In genomic region chr8:114731260-114732140, GRCm38 (mm10) we compare ENCODE assay signal across 14 mouse cellular contexts.
A peak's percentile ranks its signal among the peaks of the same experiment; 100 is the strongest.
DNase-seq lines count a peak whose midpoint lies in the region; ATAC-seq and TF ChIP-seq lines count a peak whose summit lies in the region.
"Had no signal": no experiment of that assay in that cellular context is flagged by ENCODE, and none has a peak within 500 bp of the region (broad histone marks: within the 10 kb centered on the region; RNA-seq: fewer than 3 reads in every experiment).

No protein-coding gene starts in this region.

- no peak for TF ChIP-seq CTCF in kidney, postnatal 0 days (IDR thresholded peaks at IDR 0.05; ENCODE audit: low read depth)

- peak; percentile 11 for DNase-seq in kidney, adult 18-20 months
- DNase-seq in kidney, adult 11 months: no peak
- DNase-seq in forebrain, embryonic 14.5 days (ENCODE audit: low spot score): peak; percentile 61
- peak; percentile 44 for DNase-seq in kidney, postnatal 0 days (ENCODE audit: low spot score)
- DNase-seq in spleen, postnatal 14 days (ENCODE audit: low spot score in 2 of 2): no peak
- DNase-seq in ovary, postnatal 36 days (ENCODE audit: low spot score): no peak
- no peak for DNase-seq in testis, postnatal 10 days (ENCODE audit: low spot score)
- DNase-seq: heart, adult 18-20 months; thymus, adult 18-20 months had no signal

- 0 out of 2 replicates have a peak, but pooled peaks have one; percentile 32 for ATAC-seq in forebrain, embryonic 14.5 days
- ATAC-seq in kidney, postnatal 0 days (replicated peaks; ENCODE audit: low FRiP score, low read depth): no peak
- no peak for ATAC-seq in neural tube, embryonic 14.5 days (ENCODE audit: low read depth)
- ATAC-seq: CD4-positive, CD25-positive, alpha-beta regulatory T cell, adult 4 months; inflammation-experienced regulatory T-cells, adult 6 months had no signal

- H3K36me3 ChIP-seq in forebrain, embryonic 14.5 days (ENCODE audit: control insufficient read depth, insufficient read depth, low read length): no peaks in the 10 kb centered on the region
- no peaks in the 10 kb centered on the region for H3K36me3 ChIP-seq in kidney, postnatal 0 days (ENCODE audit: insufficient read depth, low read length)
- H3K36me3 ChIP-seq in neural tube, embryonic 14.5 days (ENCODE audit: control insufficient read depth, insufficient read depth, low read length): no peaks in the 10 kb centered on the region
- H3K36me3 ChIP-seq: lung, embryonic 15.5 days had no signal

- peak overlapping the region; percentile 24 for H3K4me2 ChIP-seq in forebrain, embryonic 14.5 days (ENCODE audit: low read length)
- peak overlapping the region; percentile 33; the same call in 1 of the 2 replicates for H3K4me2 ChIP-seq in kidney, postnatal 0 days (ENCODE audit: low read length)
- peak overlapping the region; percentile 20; the same call in 1 of the 2 replicates for H3K4me2 ChIP-seq in neural tube, embryonic 14.5 days (ENCODE audit: low read depth, low read length)
- H3K4me2 ChIP-seq: lung, embryonic 15.5 days had no signal

- no peak overlapping the region for H3K9ac ChIP-seq in forebrain, embryonic 14.5 days (ENCODE audit: low read length)
- no peak overlapping the region for H3K9ac ChIP-seq in kidney, postnatal 0 days (ENCODE audit: low read depth, low read length)
- no peak overlapping the region for H3K9ac ChIP-seq in neural tube, embryonic 14.5 days (replicated peaks; ENCODE audit: low read depth, low read length)
- H3K9ac ChIP-seq: lung, embryonic 15.5 days had no signal

- H3K4me1 ChIP-seq in forebrain, embryonic 14.5 days (ENCODE audit: control insufficient read depth, insufficient read depth, low read length): 0 out of 2 replicates have a peak, but pooled peaks cover 5% of the 10 kb centered on the region
- H3K4me1 ChIP-seq in kidney, postnatal 0 days (replicated peaks; ENCODE audit: insufficient read depth, low read length): no peaks in the 10 kb centered on the region
- peaks cover 18% of the 10 kb centered on the region; the same call in 1 of the 2 replicates for H3K4me1 ChIP-seq in neural tube, embryonic 14.5 days (ENCODE audit: control insufficient read depth, insufficient read depth, low read length)
- H3K4me1 ChIP-seq: lung, embryonic 15.5 days had no signal

- no peak overlapping the region for H3K27ac ChIP-seq in forebrain, embryonic 14.5 days (ENCODE audit: low read depth, low read length)
- H3K27ac ChIP-seq in kidney, postnatal 0 days: no peak overlapping the region
- H3K27ac ChIP-seq in neural tube, embryonic 14.5 days (ENCODE audit: low read depth, low read length): peak overlapping the region; percentile 29; the same call in 1 of the 2 replicates
- H3K27ac ChIP-seq: lung, embryonic 15.5 days had no signal

- H3K4me3 ChIP-seq in forebrain, embryonic 14.5 days (ENCODE audit: low read depth, low read length): no peak overlapping the region
- H3K4me3 ChIP-seq in kidney, postnatal 0 days (replicated peaks; ENCODE audit: low read depth, low read length): no peak overlapping the region
- no peak overlapping the region for H3K4me3 ChIP-seq in neural tube, embryonic 14.5 days (ENCODE audit: low read depth, low read length)
- H3K4me3 ChIP-seq: erythroblast, embryonic 14.5 days; lung, embryonic 15.5 days had no signal

- no peaks in the 10 kb centered on the region for H3K9me3 ChIP-seq in forebrain, embryonic 14.5 days (replicated peaks; ENCODE audit: control insufficient read depth, low read length)
- no peaks in the 10 kb centered on the region for H3K9me3 ChIP-seq in kidney, postnatal 0 days (replicated peaks; ENCODE audit: low read length)
- H3K9me3 ChIP-seq in neural tube, embryonic 14.5 days (ENCODE audit: control insufficient read depth, low read length): no peaks in the 10 kb centered on the region
- H3K9me3 ChIP-seq: lung, embryonic 15.5 days had no signal

- WGBS in forebrain, embryonic 14.5 days: 11% methylated on average over 17 of the region's 17 CpGs
- WGBS in kidney, postnatal 0 days: 15% methylated on average over 17 of the region's 17 CpGs
- 16% methylated on average over 17 of the region's 17 CpGs for WGBS in neural tube, embryonic 14.5 days

- no peaks in the 10 kb centered on the region for H3K27me3 ChIP-seq in forebrain, embryonic 14.5 days (replicated peaks; ENCODE audit: control insufficient read depth, insufficient read depth, low read length)
- no peaks in the 10 kb centered on the region for H3K27me3 ChIP-seq in kidney, postnatal 0 days (ENCODE audit: insufficient read depth, low read length)
- H3K27me3 ChIP-seq in neural tube, embryonic 14.5 days (ENCODE audit: control insufficient read depth, insufficient read depth, low read length): no peaks in the 10 kb centered on the region

Comparison
In these comparisons a context has a peak if more than half of its experiments do, and no peak if none do; other contexts are left out.
1. DNase-seq: peak in kidney, adult 18-20 months (single experiment), forebrain, embryonic 14.5 days (single experiment) and kidney, postnatal 0 days (single experiment); none in kidney, adult 11 months (single experiment), spleen, postnatal 14 days (0 of 2), ovary, postnatal 36 days (single experiment) and testis, postnatal 10 days (single experiment).
2. Peak in every context shown above with its lines, with median percentiles within 50 percentile points of each other: H3K4me2 ChIP-seq.